Mouse (Mus musculus) stomach, postnatal 0 days (tissue): ENCODE measurements around the gene Il27. TPM values are rescaled to one million over a fixed set of nuclear protein-coding genes. Genes with fewer than 3 reads are reported as not detected.

Experiments used
- ATAC-seq: fragments of 200-750 bp; cut with Nextera tagmentation; 2 replicates; pipeline ENCODE4 v1.8.0; 2017; ENCODE audit not compliant: low FRiP score, low TSS enrichment
- DNase-seq: peaks from one replicate; pipeline ENCODE4 v3.0.0-alpha.2; 2016; ENCODE audit warnings: low spot score
- H3K27ac ChIP-seq: fragments of 300-500 bp; sonication (generic); replicated peaks from 2 replicates; pipeline ENCODE4 v1.5.1; 2014; ENCODE audit warnings: mild to moderate bottlenecking, control low read depth
- H3K27me3 ChIP-seq: fragments of 300-500 bp; sonication (generic); 2 replicates; pipeline ENCODE4 v1.6.1; 2014; ENCODE audit warnings: low read length; ENCODE audit not compliant: control insufficient read depth, insufficient read depth
- H3K36me3 ChIP-seq: fragments of 300-500 bp; sonication (generic); 2 replicates; pipeline ENCODE4 v1.6.1; 2014; ENCODE audit warnings: low read length, mixed read lengths; ENCODE audit not compliant: control insufficient read depth, insufficient read depth
- H3K4me1 ChIP-seq: fragments of 300-500 bp; sonication (generic); replicated peaks from 2 replicates; pipeline ENCODE4 v1.6.1; 2014; ENCODE audit warnings: antibody characterized with exemption; ENCODE audit not compliant: control insufficient read depth, insufficient read depth
- H3K4me2 ChIP-seq: fragments of 300-500 bp; sonication (generic); replicated peaks from 2 replicates; pipeline ENCODE4 v1.6.1; 2014; ENCODE audit warnings: low read depth, mild to moderate bottlenecking, control low read depth, moderate library complexity
- H3K4me3 ChIP-seq: fragments of 300-500 bp; sonication (generic); 2 replicates; pipeline ENCODE4 v1.5.1; 2014; ENCODE audit warnings: low read depth, low read length, control low read depth
- H3K9ac ChIP-seq: fragments of 300-500 bp; sonication (generic); 2 replicates; pipeline ENCODE4 v1.6.1; 2014; ENCODE audit warnings: mild to moderate bottlenecking, low read length, control low read depth, mixed read lengths
- H3K9me3 ChIP-seq: fragments of 300-500 bp; sonication (generic); 2 replicates; pipeline ENCODE4 v1.6.1; 2016; ENCODE audit warnings: low read length; ENCODE audit not compliant: control insufficient read depth
- CTCF ChIP-seq: IDR thresholded peaks from 2 replicates; pipeline ENCODE4 v1.5.1; 2016; ENCODE audit warnings: antibody characterized with exemption, low read depth, mild to moderate bottlenecking, moderate library complexity
- EP300 ChIP-seq: optimal IDR thresholded peaks from 2 replicates; pipeline ENCODE3; 2016; ENCODE audit warnings: antibody characterized with exemption
- WGBS: fragments of 180-500 bp; shearing (Covaris S2); extraction: QIAGEN DNeasy Blood & Tissue Kit; methylation state at CpG from one replicate; pipeline ENCODE4 v1.1.7; 2014; 5-methylcytosine and 5-hydroxymethylcytosine counted together
- polyA plus RNA-seq: library from polyadenylated mRNA; unstranded; fragments of >200 nt; fragmentation: Nextera tagmentation; extraction: Ambion mirVana; gene quantifications from 2 replicates; pipeline ENCODE4 v1.2.1, GENCODE M21; 2015

Il27 gene
- polyA plus RNA-seq, 1 experiment from 2014 or later = 0.10 TPM

DNA sequence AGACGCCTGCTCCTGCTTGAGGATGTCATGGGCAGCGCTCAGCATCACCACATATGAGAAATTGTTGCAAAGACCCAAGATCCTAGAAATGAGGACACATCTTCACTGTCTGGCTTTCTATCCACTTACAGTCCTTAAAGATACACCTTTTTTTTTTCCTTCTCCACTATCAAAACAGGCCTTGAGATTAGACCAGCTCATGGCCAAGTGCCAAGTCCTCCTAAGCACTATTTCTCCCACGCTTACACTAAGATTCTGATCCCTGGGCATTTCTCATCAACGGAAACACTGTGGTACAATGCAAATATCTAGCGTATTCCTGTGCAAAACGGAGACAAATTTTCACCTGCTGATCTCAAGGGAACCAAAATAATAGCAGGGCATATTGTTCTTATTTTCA is 13.1 kb downstream of the Il27 start:
- no peaks in the 10 kb centered on the region for H3K4me1 ChIP-seq
- H3K9ac ChIP-seq = no peak overlapping the region
- H3K4me3 ChIP-seq = no peak overlapping the region
- H3K27ac ChIP-seq = no peak overlapping the region
- H3K9me3 ChIP-seq = no peaks in the 10 kb centered on the region
- ATAC-seq (no peak), DNase-seq (no peak)
- H3K27me3 ChIP-seq = no peaks in the 10 kb centered on the region
- WGBS = 74% methylated on average over 6 of the region's 6 CpGs
- no peaks in the 10 kb centered on the region; the same call in 1 of the 2 replicates for H3K36me3 ChIP-seq
- no peak for TF ChIP-seq EP300
- no peak for TF ChIP-seq CTCF
- H3K4me2 ChIP-seq = no peak overlapping the region

- WGBS = 41% methylated on average over 8 of the region's 8 CpGs
- H3K9me3 ChIP-seq = no peaks in the 10 kb centered on the region
- H3K9ac ChIP-seq = no peak overlapping the region
- no peaks in the 10 kb centered on the region for H3K27me3 ChIP-seq
- TF ChIP-seq EP300 (no peak), CTCF (peak; percentile 77)
- no peaks in the 10 kb centered on the region for H3K4me1 ChIP-seq
- DNase-seq = peak; percentile 67
- no peak overlapping the region for H3K4me2 ChIP-seq
- H3K4me3 ChIP-seq = no peak overlapping the region
- H3K36me3 ChIP-seq = peaks cover 3% of the 10 kb centered on the region; the same call in 1 of the 2 replicates
- H3K27ac ChIP-seq = no peak overlapping the region
- no peak for ATAC-seq
Observed at GRCm38 (mm10) chr7:126579172-126579571, 15.6 kb downstream of the Il27 start.

DNA sequence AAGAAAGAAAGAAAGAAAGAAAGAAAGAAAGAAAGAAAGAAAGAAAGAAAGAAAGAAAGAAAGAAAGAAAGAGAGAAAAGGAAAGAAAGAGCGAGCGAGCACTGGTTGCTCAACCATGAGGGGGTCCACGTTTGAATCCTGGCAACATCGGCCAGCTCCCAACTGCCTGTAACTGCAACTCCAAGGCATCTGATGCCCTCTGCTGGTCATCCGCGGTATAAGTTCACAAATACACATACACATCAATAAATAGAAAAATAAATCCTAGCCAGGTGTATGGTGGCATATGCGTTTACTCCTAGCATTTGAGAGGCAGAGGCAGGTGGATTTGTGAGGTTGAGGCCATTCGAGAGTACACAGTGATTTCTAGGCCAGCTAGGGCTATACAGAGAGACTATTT is 17.8 kb downstream of the Il27 start:
- H3K4me3 ChIP-seq = no peak overlapping the region
- ATAC-seq (no peak), DNase-seq (peak; percentile 69)
- WGBS = 57% methylated on average over 8 of the region's 8 CpGs
- H3K9ac ChIP-seq = no peak overlapping the region
- H3K4me1 ChIP-seq = no peaks in the 10 kb centered on the region
- no peak overlapping the region for H3K27ac ChIP-seq
- no peaks in the 10 kb centered on the region for H3K9me3 ChIP-seq
- H3K27me3 ChIP-seq = no peaks in the 10 kb centered on the region
- peaks cover 6% of the 10 kb centered on the region; the same call in 1 of the 2 replicates for H3K36me3 ChIP-seq
- no peak for TF ChIP-seq EP300
- peak; percentile 79 for TF ChIP-seq CTCF
- no peak overlapping the region for H3K4me2 ChIP-seq

DNA sequence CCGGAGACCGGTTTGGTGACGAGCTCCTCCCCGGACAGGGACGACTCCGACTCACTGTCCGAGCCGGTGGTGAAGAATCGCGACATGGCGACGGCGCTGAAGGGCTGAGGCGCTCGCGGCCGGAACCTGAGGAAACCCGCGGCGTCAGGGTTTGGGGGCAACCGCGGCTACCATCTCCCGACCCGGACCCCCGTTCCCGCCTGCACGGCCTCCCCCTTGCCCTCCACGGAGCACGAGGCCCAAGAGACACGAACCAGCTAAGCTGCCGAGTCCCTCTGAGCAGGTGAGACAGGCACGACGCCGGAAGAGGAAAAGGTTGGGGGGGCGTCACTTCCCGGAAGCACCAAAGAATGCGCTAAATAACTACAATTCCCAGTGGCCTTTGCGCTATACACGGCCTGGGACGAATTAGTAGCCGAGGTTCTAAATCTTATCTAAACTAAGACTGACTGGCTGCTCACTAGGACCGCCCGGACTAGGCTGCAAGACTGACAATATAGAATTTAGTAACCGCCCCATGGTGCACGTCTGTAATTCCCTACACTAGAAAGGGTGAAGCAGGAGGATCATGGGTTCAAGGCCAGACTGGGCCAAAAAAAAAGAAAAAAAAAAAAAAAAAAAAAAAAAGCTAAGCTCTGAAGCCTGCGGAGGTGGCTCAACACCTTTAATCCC is 28.5 kb downstream of the Il27 start, which contains the start of gene Eif3c:
Eif3c (minus strand) TSS at position 318 of the 672 bp plus-strand sequence.
- peak within 1 kb of the TSS; percentile 66 for H3K4me2 ChIP-seq
- no peak for TF ChIP-seq CTCF
- TF ChIP-seq EP300 = no peak

DNA sequence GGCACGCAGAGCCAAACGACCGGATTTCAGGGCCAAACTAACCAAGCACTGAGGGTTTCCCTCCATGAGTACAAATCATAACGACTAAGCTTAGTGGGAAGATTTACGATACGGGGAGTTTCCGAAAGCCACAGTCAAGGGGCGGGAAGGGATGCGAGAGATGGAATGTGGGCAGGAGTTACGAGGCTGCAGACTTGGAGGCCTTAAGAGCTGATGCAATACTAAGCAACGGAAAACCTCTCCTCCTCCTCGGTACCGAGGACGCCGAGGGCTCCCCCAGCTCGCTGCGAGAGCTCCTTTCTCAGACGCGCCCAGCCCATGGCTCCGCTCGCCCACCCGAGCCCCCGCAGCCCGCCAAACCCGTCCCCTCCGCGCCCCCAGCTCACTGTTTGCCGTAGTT is 29.0 kb downstream of the Il27 start:
- Histone ChIP-seq H3K9me3 (no peaks in the 10 kb centered on the region), H3K9ac (peak overlapping the region; percentile 88), H3K4me1 (no peaks in the 10 kb centered on the region), H3K4me2 (peak overlapping the region; percentile 66), H3K27me3 (no peaks in the 10 kb centered on the region), H3K27ac (peak overlapping the region; percentile 96), H3K4me3 (peak overlapping the region; percentile 94), H3K36me3 (peaks cover 14% of the 10 kb centered on the region)
- TF ChIP-seq EP300 = no peak
- no peak for DNase-seq
- peak; percentile 36 for ATAC-seq
- under 1% methylated on average over 27 of the region's 28 CpGs for WGBS

More for the DNA sequence above, 28.5 kb downstream of the Il27 start, which contains the start of gene Eif3c:
- H3K27ac ChIP-seq = peak within 1 kb of the TSS; percentile 96
- H3K36me3 ChIP-seq = peaks cover 12% of the 10 kb centered on the region
- 0% methylated on average over 38 of the region's 46 CpGs for WGBS
- peak; percentile 90 for DNase-seq
- H3K9me3 ChIP-seq = no peaks in the 10 kb centered on the region
- ATAC-seq = peak; percentile 96
- H3K9ac ChIP-seq = peak within 1 kb of the TSS; percentile 88
- peak within 1 kb of the TSS; percentile 94 for H3K4me3 ChIP-seq
- H3K27me3 ChIP-seq = no peaks in the 10 kb centered on the region
- no peaks in the 10 kb centered on the region for H3K4me1 ChIP-seq

DNA sequence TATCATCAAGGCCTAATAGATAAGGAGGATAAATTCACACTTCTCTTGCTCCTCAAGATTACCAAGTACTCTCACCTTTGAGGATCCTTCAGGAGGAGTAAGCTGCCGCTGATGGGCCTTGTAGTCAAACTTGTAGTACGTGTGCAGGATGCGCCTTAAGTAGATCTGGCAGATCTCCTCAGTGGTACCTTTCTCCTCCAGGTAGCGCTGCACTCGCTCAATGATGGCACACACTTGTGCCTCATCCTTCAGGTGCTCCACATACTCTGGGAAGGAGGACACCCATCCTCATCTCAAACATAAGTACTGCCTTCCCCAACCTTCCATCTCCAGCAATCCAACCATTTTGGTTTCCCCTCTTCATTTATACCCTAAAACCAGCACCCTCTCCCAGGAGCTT is 38.1 kb downstream of the Il27 start:
- no peak for ATAC-seq
- Histone ChIP-seq H3K4me1 (no peaks in the 10 kb centered on the region), H3K27ac (no peak overlapping the region), H3K36me3 (peaks cover 51% of the 10 kb centered on the region), H3K4me2 (no peak overlapping the region), H3K27me3 (no peaks in the 10 kb centered on the region), H3K4me3 (no peak overlapping the region), H3K9me3 (no peaks in the 10 kb centered on the region), H3K9ac (no peak overlapping the region)
- TF ChIP-seq CTCF (no peak), EP300 (no peak)
- 96% methylated on average over 5 of the region's 5 CpGs for WGBS
- no peak for DNase-seq
